Mouse (Mus musculus) lung, adult 10 weeks (tissue): ENCODE results near the gene Prkci. TPM values are rescaled to one million over a fixed set of nuclear protein-coding genes. Genes with fewer than 3 reads are reported as not detected.

Experiments used
- polyA plus RNA-seq: library from polyadenylated mRNA; stranded (reverse); fragments of 350-450 nt; fragmentation: Illumina TruSeq; extraction: RNeasy Lipid Tissue Mini Kit (QIAGEN cat#74804); gene quantifications from one replicate; pipeline ENCODE4 v1.2.3, GENCODE M21; 2014; ENCODE audit warnings: low read depth, low replicate concordance; ENCODE audit not compliant: insufficient read depth

Gene Prkci
- polyA plus RNA-seq = 27.5 TPM

GRCm38 (mm10) chr3:30995283-30995898 lies at the start of gene Prkci:
Gene Prkci (plus strand): TSS chr3:30995747.

GRCm38 (mm10) chr3:30969104-30969581 lies 26.4 kb upstream of the Prkci start, which contains the start of gene Phc3:
Gene Phc3 (minus strand): TSS chr3:30969415.

GRCm38 (mm10) chr3:31094531-31095178 lies 99.1 kb downstream of the Prkci start, which contains the start of gene Skil:
Gene Skil (plus strand): TSS chr3:31095058.

Other genes starting within 250 kb of the Prkci start
- gene Samd7, start 249.5 kb upstream of the Prkci start, polyA plus RNA-seq = not detected
- gene Sec62, start 202.9 kb upstream of the Prkci start, polyA plus RNA-seq = 87.7 TPM
- gene Gpr160, start 139.8 kb upstream of the Prkci start, polyA plus RNA-seq = 4.4 TPM
- 4.7 TPM for gene Phc3, start 26.3 kb upstream of the Prkci start, polyA plus RNA-seq
- 14.5 TPM for gene Skil, start 99.3 kb downstream of the Prkci start, polyA plus RNA-seq
- gene Cldn11, start 154.2 kb downstream of the Prkci start, polyA plus RNA-seq = 0.29 TPM